Mouse (Mus musculus): ENCODE data around the gene Ntn1. TPM values are rescaled to one million over a fixed set of nuclear protein-coding genes. Genes with fewer than 3 reads are reported as not detected.

Ntn1 gene
- polyA plus RNA-seq, 1 experiment from 2014 or later, result 7.0 TPM

DNA sequence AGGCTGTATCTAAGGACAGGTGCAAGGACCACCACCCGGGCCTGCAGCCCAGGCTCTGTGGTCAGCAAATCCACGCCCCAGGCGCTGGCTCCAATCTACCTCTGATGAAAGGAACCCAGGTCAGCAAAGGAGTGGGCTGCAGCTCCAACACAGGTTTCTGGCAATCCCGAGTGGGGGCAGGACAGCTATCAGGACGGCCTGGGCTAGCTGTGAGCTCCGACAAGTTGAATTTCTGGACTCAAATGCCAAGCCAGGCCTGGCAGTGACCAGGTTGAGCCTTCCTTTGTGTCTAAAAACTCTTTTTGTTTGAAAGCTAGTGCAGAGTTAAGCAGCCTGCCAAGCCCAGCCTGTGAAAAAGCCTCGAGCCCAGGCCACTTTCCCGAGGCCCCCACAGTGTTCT, 43.7 kb downstream of the Ntn1 start:
- 73% methylated on average over 8 of the region's 8 CpGs for WGBS

DNA sequence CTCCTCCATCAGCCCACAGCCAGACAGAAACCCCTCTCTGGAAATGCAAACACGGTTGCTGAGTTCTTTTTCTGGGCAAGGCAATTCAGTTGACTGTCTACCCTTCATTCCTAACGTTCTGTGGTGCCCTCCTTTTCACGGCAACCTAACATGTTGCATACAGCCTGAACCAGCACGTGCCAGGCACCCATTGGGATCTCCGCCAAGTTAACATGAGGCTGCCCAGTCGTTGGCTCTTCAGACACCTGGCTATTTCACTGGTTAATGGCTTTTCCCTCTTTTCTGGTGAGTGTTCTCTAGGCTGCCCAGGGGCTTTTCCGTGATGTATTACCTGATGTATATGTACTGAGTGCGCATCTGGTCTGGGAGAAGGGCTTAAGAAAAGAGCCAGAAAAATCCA, 45.1 kb downstream of the Ntn1 start:
- no peaks in the 10 kb centered on the region for H3K36me3 ChIP-seq
- H3K4me3 ChIP-seq, result no peak overlapping the region
- no peaks in the 10 kb centered on the region for H3K27me3 ChIP-seq (ENCODE audit: insufficient read depth, poor library complexity, severe bottlenecking)
- no peaks in the 10 kb centered on the region for H3K9me3 ChIP-seq
- DNase-seq (ENCODE audit: low spot score), result no peak
- peaks cover 10% of the 10 kb centered on the region for H3K4me1 ChIP-seq
- no peak overlapping the region for H3K27ac ChIP-seq
- 72% methylated on average over 8 of the region's 8 CpGs for WGBS

More for the DNA sequence above, 43.7 kb downstream of the Ntn1 start:
- Histone ChIP-seq H3K4me1 (peaks cover 5% of the 10 kb centered on the region), H3K36me3 (no peaks in the 10 kb centered on the region), H3K27ac (no peak overlapping the region), H3K4me3 (no peak overlapping the region), H3K27me3 (ENCODE audit: insufficient read depth, poor library complexity, severe bottlenecking) (no peaks in the 10 kb centered on the region), H3K9me3 (no peaks in the 10 kb centered on the region)
- DNase-seq (ENCODE audit: low spot score), result no peak

GRCm38 (mm10) chr11:68354848-68355247, 45.8 kb downstream of the Ntn1 start:
- no peak for DNase-seq (ENCODE audit: low spot score)
- H3K4me1 ChIP-seq, result peaks cover 10% of the 10 kb centered on the region
- 79% methylated on average over 3 of the region's 3 CpGs for WGBS
- H3K36me3 ChIP-seq, result no peaks in the 10 kb centered on the region
- H3K27me3 ChIP-seq (ENCODE audit: insufficient read depth, poor library complexity, severe bottlenecking), result no peaks in the 10 kb centered on the region
- H3K4me3 ChIP-seq, result no peak overlapping the region
- H3K9me3 ChIP-seq, result no peaks in the 10 kb centered on the region
- no peak overlapping the region for H3K27ac ChIP-seq

- 45% methylated on average over 6 of the region's 6 CpGs for whole genome bisulfite sequencing
- DNase-seq (ENCODE audit: low spot score), result no peak
Observed at GRCm38 (mm10) chr11:68352236-68352635, 48.4 kb downstream of the Ntn1 start.

GRCm38 (mm10) chr11:68348851-68349250, 51.8 kb downstream of the Ntn1 start:
- Histone ChIP-seq H3K27ac (no peak overlapping the region), H3K27me3 (ENCODE audit: insufficient read depth, poor library complexity, severe bottlenecking) (no peaks in the 10 kb centered on the region), H3K4me1 (peaks cover 12% of the 10 kb centered on the region), H3K9me3 (no peaks in the 10 kb centered on the region), H3K36me3 (no peaks in the 10 kb centered on the region), H3K4me3 (no peak overlapping the region)
- DNase-seq (ENCODE audit: low spot score), result no peak
- WGBS, result 86% methylated on average over 12 of the region's 12 CpGs

More at GRCm38 (mm10) chr11:68352236-68352635, 48.4 kb downstream of the Ntn1 start:
- Histone ChIP-seq H3K27ac (no peak overlapping the region), H3K27me3 (ENCODE audit: insufficient read depth, poor library complexity, severe bottlenecking) (no peaks in the 10 kb centered on the region), H3K36me3 (no peaks in the 10 kb centered on the region), H3K4me3 (no peak overlapping the region), H3K9me3 (no peaks in the 10 kb centered on the region), H3K4me1 (peaks cover 10% of the 10 kb centered on the region)

- no peak overlapping the region for H3K4me3 ChIP-seq
- 45% methylated on average over 6 of the region's 6 CpGs for WGBS
- H3K9me3 ChIP-seq, result no peaks in the 10 kb centered on the region
- no peaks in the 10 kb centered on the region for H3K27me3 ChIP-seq (ENCODE audit: insufficient read depth, poor library complexity, severe bottlenecking)
- H3K27ac ChIP-seq, result no peak overlapping the region
- no peak for DNase-seq (ENCODE audit: low spot score)
- peaks cover 12% of the 10 kb centered on the region for H3K4me1 ChIP-seq
- H3K36me3 ChIP-seq, result no peaks in the 10 kb centered on the region
Observed at GRCm38 (mm10) chr11:68348083-68348482, 52.5 kb downstream of the Ntn1 start.

- peaks cover 14% of the 10 kb centered on the region for H3K4me1 ChIP-seq
Observed at GRCm38 (mm10) chr11:68347508-68347907, 53.1 kb downstream of the Ntn1 start.

DNA sequence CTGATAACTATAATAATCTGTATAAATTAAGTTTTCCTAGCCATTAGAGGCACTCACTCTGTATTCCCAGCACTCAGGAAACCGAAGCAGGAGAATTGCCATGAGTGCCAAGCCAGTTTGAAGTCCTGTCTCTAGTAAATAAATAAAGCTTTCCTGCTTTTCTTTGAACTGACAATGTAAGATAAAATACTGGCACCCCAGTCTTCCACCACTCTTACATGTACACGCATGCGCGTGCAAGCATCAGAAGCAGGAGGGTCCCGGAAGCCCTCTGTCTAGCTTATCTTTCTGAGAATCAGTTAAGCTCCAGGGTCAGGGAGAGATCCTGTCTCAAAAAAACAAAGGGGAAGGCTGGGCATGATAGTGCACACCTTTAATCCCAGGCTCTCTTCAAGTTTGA, 54.5 kb downstream of the Ntn1 start:
- no peak overlapping the region for H3K27ac ChIP-seq
- DNase-seq (ENCODE audit: low spot score), result no peak
- H3K4me3 ChIP-seq, result no peak overlapping the region
- H3K4me1 ChIP-seq, result peaks cover 18% of the 10 kb centered on the region
- H3K36me3 ChIP-seq, result no peaks in the 10 kb centered on the region
- no peaks in the 10 kb centered on the region for H3K9me3 ChIP-seq
- H3K27me3 ChIP-seq (ENCODE audit: insufficient read depth, poor library complexity, severe bottlenecking), result no peaks in the 10 kb centered on the region; the same call in 1 of the 2 replicates
- 78% methylated on average over 5 of the region's 5 CpGs for WGBS

More at GRCm38 (mm10) chr11:68347508-68347907, 53.1 kb downstream of the Ntn1 start:
- H3K27ac ChIP-seq, result no peak overlapping the region
- H3K4me3 ChIP-seq, result no peak overlapping the region
- no peaks in the 10 kb centered on the region for H3K9me3 ChIP-seq
- WGBS, result 74% methylated on average over 5 of the region's 5 CpGs
- DNase-seq (ENCODE audit: low spot score), result no peak
- no peaks in the 10 kb centered on the region for H3K27me3 ChIP-seq (ENCODE audit: insufficient read depth, poor library complexity, severe bottlenecking)
- H3K36me3 ChIP-seq, result no peaks in the 10 kb centered on the region

DNA sequence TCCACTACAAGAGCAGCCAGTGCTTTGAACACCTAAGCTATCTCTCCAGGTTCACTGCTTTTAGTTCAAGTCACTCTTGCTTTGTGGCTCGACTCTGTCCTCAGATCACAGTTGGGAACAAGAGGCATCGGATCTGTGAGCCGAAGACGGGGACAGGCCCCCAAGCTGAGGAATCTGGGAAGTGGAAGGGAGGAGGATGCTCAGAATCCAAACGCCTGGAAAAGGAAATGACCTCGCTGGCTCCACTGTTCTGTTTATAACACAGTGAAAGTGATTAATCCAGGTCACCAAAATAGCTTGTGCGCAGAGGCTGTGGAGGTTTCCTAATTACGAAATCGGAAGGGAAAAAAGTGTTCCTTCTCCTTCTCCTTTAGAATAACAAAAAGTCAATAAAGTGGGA, 56.4 kb downstream of the Ntn1 start:
- Histone ChIP-seq H3K27ac (no peak overlapping the region), H3K27me3 (ENCODE audit: insufficient read depth, poor library complexity, severe bottlenecking) (no peaks in the 10 kb centered on the region; the same call in 1 of the 2 replicates), H3K4me1 (peaks cover 19% of the 10 kb centered on the region), H3K4me3 (no peak overlapping the region), H3K9me3 (no peaks in the 10 kb centered on the region), H3K36me3 (no peaks in the 10 kb centered on the region)
- WGBS, result 59% methylated on average over 9 of the region's 9 CpGs
- DNase-seq (ENCODE audit: low spot score), result no peak

- 86% methylated on average over 5 of the region's 5 CpGs for WGBS
- H3K4me1 ChIP-seq, result peaks cover 19% of the 10 kb centered on the region
- no peak for DNase-seq (ENCODE audit: low spot score)
- no peaks in the 10 kb centered on the region for H3K36me3 ChIP-seq
- no peaks in the 10 kb centered on the region; the same call in 1 of the 2 replicates for H3K27me3 ChIP-seq (ENCODE audit: insufficient read depth, poor library complexity, severe bottlenecking)
- H3K9me3 ChIP-seq, result no peaks in the 10 kb centered on the region
- no peak overlapping the region for H3K27ac ChIP-seq
- H3K4me3 ChIP-seq, result no peak overlapping the region
Observed at GRCm38 (mm10) chr11:68342761-68343160, 57.9 kb downstream of the Ntn1 start.

DNA sequence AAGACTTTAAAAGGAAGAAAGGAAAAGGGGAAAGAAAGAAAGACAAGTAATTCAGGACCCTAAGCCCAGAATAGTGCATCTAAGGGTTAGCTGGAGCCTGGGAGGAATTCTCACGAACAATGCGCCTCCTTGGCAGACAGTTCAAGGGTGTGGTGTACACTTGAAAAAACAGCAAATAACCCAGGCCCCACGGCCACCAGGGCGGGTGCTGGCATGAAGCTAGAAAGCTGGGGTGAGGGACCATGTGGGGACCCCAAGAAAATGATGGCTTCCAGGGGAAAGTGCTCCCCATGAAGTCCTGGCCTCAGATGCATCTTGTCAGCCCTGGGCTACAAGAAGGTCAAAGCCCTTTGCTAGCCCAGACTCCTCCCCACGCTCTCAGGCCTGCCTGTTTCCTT, 58.6 kb downstream of the Ntn1 start:
- no peaks in the 10 kb centered on the region; the same call in 1 of the 2 replicates for H3K27me3 ChIP-seq (ENCODE audit: insufficient read depth, poor library complexity, severe bottlenecking)
- H3K4me3 ChIP-seq, result no peak overlapping the region
- no peak overlapping the region; the same call in 1 of the 2 replicates for H3K27ac ChIP-seq
- WGBS, result 80% methylated on average over 5 of the region's 5 CpGs
- H3K36me3 ChIP-seq, result no peaks in the 10 kb centered on the region
- H3K4me1 ChIP-seq, result peaks cover 19% of the 10 kb centered on the region
- no peaks in the 10 kb centered on the region for H3K9me3 ChIP-seq
- no peak for DNase-seq (ENCODE audit: low spot score)

GRCm38 (mm10) chr11:68341111-68342002, 59.3 kb downstream of the Ntn1 start:
- 84% methylated on average over 13 of the region's 13 CpGs for WGBS

GRCm38 (mm10) chr11:68340366-68340765, 60.3 kb downstream of the Ntn1 start:
- Histone ChIP-seq H3K4me1 (peaks cover 20% of the 10 kb centered on the region), H3K36me3 (no peaks in the 10 kb centered on the region), H3K27me3 (ENCODE audit: insufficient read depth, poor library complexity, severe bottlenecking) (no peaks in the 10 kb centered on the region; the same call in 1 of the 2 replicates), H3K27ac (no peak overlapping the region), H3K4me3 (no peak overlapping the region), H3K9me3 (no peaks in the 10 kb centered on the region)
- 80% methylated on average over 3 of the region's 3 CpGs for whole genome bisulfite sequencing
- no peak for DNase-seq (ENCODE audit: low spot score)

More at GRCm38 (mm10) chr11:68341111-68342002, 59.3 kb downstream of the Ntn1 start:
- no peaks in the 10 kb centered on the region for H3K9me3 ChIP-seq
- no peaks in the 10 kb centered on the region for H3K36me3 ChIP-seq
- H3K27me3 ChIP-seq (ENCODE audit: insufficient read depth, poor library complexity, severe bottlenecking), result no peaks in the 10 kb centered on the region; the same call in 1 of the 2 replicates
- DNase-seq (ENCODE audit: low spot score), result no peak
- no peak overlapping the region for H3K4me3 ChIP-seq
- 0 out of 2 replicates have a peak overlapping the region, but pooled peaks have one; percentile 64 for H3K27ac ChIP-seq
- H3K4me1 ChIP-seq, result peaks cover 19% of the 10 kb centered on the region
